Mouse (Mus musculus) bone marrow, adult 2 months (tissue): Measurements from ENCODE around the gene Tubg1.

ENCODE experiments used
- CTCF ChIP-seq: fragments of 200-500 bp; IDR thresholded peaks from 2 replicates; pipeline ENCODE4 v1.5.1; 2011; ENCODE audit warnings: low read length, control low read depth; ENCODE audit not compliant: control insufficient read depth, insufficient read depth
- POLR2A ChIP-seq: fragments of 200-500 bp; IDR thresholded peaks from 2 replicates; pipeline ENCODE4 v1.6.1; 2011; ENCODE audit warnings: low read depth, mild to moderate bottlenecking, control low read depth, low read length, borderline replicate concordance; ENCODE audit not compliant: control insufficient read depth

DNA sequence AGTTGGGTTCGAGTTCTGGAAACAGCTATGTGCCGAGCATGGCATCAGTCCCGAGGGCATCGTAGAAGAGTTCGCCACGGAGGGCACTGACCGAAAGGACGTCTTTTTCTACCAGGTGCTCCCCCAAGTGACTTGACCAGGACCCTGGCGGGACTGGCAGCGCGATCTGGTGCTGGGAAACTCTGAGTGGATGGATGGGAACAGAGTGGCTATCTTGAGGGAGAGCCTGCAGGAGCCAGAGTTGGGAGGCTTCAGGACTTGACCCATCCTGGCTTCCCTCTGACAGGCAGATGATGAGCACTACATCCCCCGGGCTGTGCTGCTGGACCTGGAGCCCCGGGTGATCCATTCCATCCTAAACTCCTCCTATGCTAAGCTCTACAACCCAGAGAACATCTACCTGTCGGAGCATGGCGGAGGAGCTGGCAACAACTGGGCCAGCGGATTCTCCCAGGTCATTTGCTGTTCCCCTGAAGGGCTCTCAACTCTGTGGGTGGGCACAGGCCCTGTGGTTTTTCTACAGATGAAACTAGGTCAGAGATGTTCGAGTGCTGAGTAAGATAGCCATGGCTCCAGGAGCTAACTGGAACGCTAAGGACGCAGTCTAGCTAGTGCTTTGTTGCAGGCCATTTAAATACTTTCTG lies 929 bp downstream of the Tubg1 start:
- TF ChIP-seq CTCF: no peak
- TF ChIP-seq POLR2A: no peak
